Comparison of ENCODE assay signal across 8 mouse cellular contexts in genomic region chr5:43663531-43663930, GRCm38 (mm10). TPM values are rescaled to one million over a fixed set of nuclear protein-coding genes. Genes with fewer than 3 reads are reported as not detected.
DNase-seq lines count a peak whose midpoint lies in the region; ATAC-seq lines count a peak whose summit lies in the region.

No protein-coding gene starts in this region.

- H3K27me3 ChIP-seq in lung, embryonic 16.5 days (ENCODE audit: control insufficient read depth, insufficient read depth, low read depth, low read length) = no peaks in the 10 kb centered on the region
- no peaks in the 10 kb centered on the region for H3K27me3 ChIP-seq in hindbrain, embryonic 13.5 days
- no peaks in the 10 kb centered on the region for H3K27me3 ChIP-seq in limb, embryonic 13.5 days
- H3K27me3 ChIP-seq in stomach, embryonic 14.5 days (ENCODE audit: control insufficient read depth, insufficient read depth, low read length) = no peaks in the 10 kb centered on the region

- H3K4me3 ChIP-seq in lung, embryonic 16.5 days (ENCODE audit: low read length) = peak overlapping the region; percentile 55
- no peak overlapping the region for H3K4me3 ChIP-seq in hindbrain, embryonic 13.5 days
- H3K4me3 ChIP-seq in limb, embryonic 13.5 days = peak overlapping the region; percentile 19; the same call in 1 of the 2 replicates
- peak overlapping the region; percentile 42; the same call in 1 of the 2 replicates for H3K4me3 ChIP-seq in stomach, embryonic 14.5 days (ENCODE audit: low read depth, low read length)

- no peak for ATAC-seq in lung, embryonic 16.5 days (ENCODE audit: low read depth)
- no peak for ATAC-seq in hindbrain, embryonic 13.5 days (ENCODE audit: low FRiP score)
- no peak for ATAC-seq in limb, embryonic 13.5 days (ENCODE audit: low FRiP score, low read depth)
- ATAC-seq in stomach, embryonic 14.5 days (ENCODE audit: insufficient number of reproducible peaks, insufficient read depth, low FRiP score, low read depth) = no peak

- 14% methylated on average over 6 of the region's 6 CpGs for WGBS in lung, embryonic 16.5 days
- WGBS in hindbrain, embryonic 13.5 days = 55% methylated on average over 6 of the region's 6 CpGs
- WGBS in limb, embryonic 13.5 days = 44% methylated on average over 6 of the region's 6 CpGs
- WGBS in stomach, embryonic 14.5 days = 20% methylated on average over 6 of the region's 6 CpGs

- H3K9ac ChIP-seq in lung, embryonic 16.5 days (ENCODE audit: low read length) = peak overlapping the region; percentile 58
- H3K9ac ChIP-seq in hindbrain, embryonic 13.5 days = 0 out of 2 replicates have a peak overlapping the region, but pooled peaks have one; percentile 29
- 0 out of 2 replicates have a peak overlapping the region, but pooled peaks have one; percentile 10 for H3K9ac ChIP-seq in limb, embryonic 13.5 days
- H3K9ac ChIP-seq in stomach, embryonic 14.5 days (replicated peaks; ENCODE audit: low read depth, low read length) = no peak overlapping the region

- peaks cover 27% of the 10 kb centered on the region for H3K4me1 ChIP-seq in lung, embryonic 16.5 days (replicated peaks; ENCODE audit: control insufficient read depth, insufficient read depth, low read length)
- H3K4me1 ChIP-seq in hindbrain, embryonic 13.5 days (replicated peaks) = peaks cover 35% of the 10 kb centered on the region
- peaks cover 26% of the 10 kb centered on the region for H3K4me1 ChIP-seq in limb, embryonic 13.5 days
- H3K4me1 ChIP-seq in stomach, embryonic 14.5 days (ENCODE audit: control insufficient read depth, insufficient read depth, low read length) = peaks cover 16% of the 10 kb centered on the region

- peak overlapping the region; percentile 58 for H3K4me2 ChIP-seq in lung, embryonic 16.5 days (ENCODE audit: low read depth, low read length)
- peak overlapping the region; percentile 58 for H3K4me2 ChIP-seq in hindbrain, embryonic 13.5 days
- peak overlapping the region; percentile 67 for H3K4me2 ChIP-seq in limb, embryonic 13.5 days (replicated peaks)
- H3K4me2 ChIP-seq in stomach, embryonic 14.5 days (replicated peaks; ENCODE audit: low read depth, low read length) = peak overlapping the region; percentile 52

- H3K27ac ChIP-seq in lung, embryonic 16.5 days (ENCODE audit: low read length) = peak overlapping the region; percentile 47; the same call in 1 of the 2 replicates
- 0 out of 2 replicates have a peak overlapping the region, but pooled peaks have one; percentile 3 for H3K27ac ChIP-seq in hindbrain, embryonic 13.5 days
- no peak overlapping the region for H3K27ac ChIP-seq in limb, embryonic 13.5 days
- H3K27ac ChIP-seq in stomach, embryonic 14.5 days (ENCODE audit: low read length) = peak overlapping the region; percentile 82

- H3K36me3 ChIP-seq in lung, embryonic 16.5 days (ENCODE audit: control insufficient read depth, insufficient read depth, low read length) = no peaks in the 10 kb centered on the region
- no peaks in the 10 kb centered on the region for H3K36me3 ChIP-seq in hindbrain, embryonic 13.5 days
- no peaks in the 10 kb centered on the region for H3K36me3 ChIP-seq in limb, embryonic 13.5 days
- no peaks in the 10 kb centered on the region for H3K36me3 ChIP-seq in stomach, embryonic 14.5 days (ENCODE audit: control insufficient read depth, insufficient read depth, low read length)

- DNase-seq in lung, postnatal 4 days = no peak
- no peak for DNase-seq in cerebellum, adult 9-10 months
- no peak for DNase-seq in embryo, embryonic 9.5 days (ENCODE audit: extremely low spot score)
- no peak for DNase-seq in yolk sac, embryonic 10.5 days (ENCODE audit: low spot score)

- H3K9me3 ChIP-seq in lung, embryonic 16.5 days (ENCODE audit: control insufficient read depth, low read length) = no peaks in the 10 kb centered on the region
- no peaks in the 10 kb centered on the region for H3K9me3 ChIP-seq in hindbrain, embryonic 13.5 days
- H3K9me3 ChIP-seq in limb, embryonic 13.5 days = no peaks in the 10 kb centered on the region
- H3K9me3 ChIP-seq in stomach, embryonic 14.5 days (ENCODE audit: control insufficient read depth, low read depth, low read length) = no peaks in the 10 kb centered on the region

RNA-seq across cellular contexts. Expression of gene Cc2d2a, which starts 1.4 kb away (rescaled TPM):
- polyA plus RNA-seq in lung, embryonic 16.5 days (2015; fragmentation: Nextera tagmentation; extraction: Ambion mirVana) = 16.0 and 16.4 TPM in 2 replicates
- 7.3 and 8.0 TPM in 2 replicates for polyA plus RNA-seq in hindbrain, embryonic 13.5 days (2015; fragmentation: Nextera tagmentation; extraction: Ambion mirVana)
- polyA plus RNA-seq in limb, embryonic 13.5 days (2015; fragmentation: Nextera tagmentation; extraction: Ambion mirVana) = 11.8 and 12.9 TPM in 2 replicates
- polyA plus RNA-seq in stomach, embryonic 14.5 days (2014; fragmentation: Nextera tagmentation; extraction: Ambion mirVana) = 15.6 and 15.7 TPM in 2 replicates
